Mouse (Mus musculus) limb, embryonic 14.5 days (tissue): ENCODE data around the gene Rpl22l1. TPM values are rescaled to one million over a fixed set of nuclear protein-coding genes. Genes with fewer than 3 reads are reported as not detected.

Source experiments
- ATAC-seq: fragments of 200-750 bp; cut with Nextera tagmentation; 2 replicates; pipeline ENCODE4 v1.8.0; 2017; ENCODE audit warnings: low read depth, moderate number of reproducible peaks, moderate TSS enrichment; ENCODE audit not compliant: low FRiP score
- DNase-seq: peaks from one replicate; pipeline ENCODE4 v3.0.0-alpha.2; 2015; ENCODE audit warnings: low spot score
- H3K27ac ChIP-seq: fragments of 300-500 bp; sonication (generic); replicated peaks from 2 replicates; pipeline ENCODE4 v1.5.1; 2014; ENCODE audit warnings: low read depth, mild to moderate bottlenecking, low read length, moderate library complexity, mixed read lengths
- H3K27me3 ChIP-seq: fragments of 300-500 bp; sonication (generic); 2 replicates; pipeline ENCODE4 v1.6.1; 2014; ENCODE audit warnings: low read length, mixed read lengths; ENCODE audit not compliant: control insufficient read depth, insufficient read depth
- H3K36me3 ChIP-seq: fragments of 300-500 bp; sonication (generic); 2 replicates; pipeline ENCODE4 v1.6.1; 2014; ENCODE audit warnings: mild to moderate bottlenecking, low read length, moderate library complexity, mixed read lengths; ENCODE audit not compliant: control insufficient read depth, insufficient read depth
- H3K4me1 ChIP-seq: fragments of 300-500 bp; sonication (generic); 2 replicates; pipeline ENCODE4 v1.6.1; 2014; ENCODE audit warnings: antibody characterized with exemption, low read length, mixed read lengths; ENCODE audit not compliant: control insufficient read depth, insufficient read depth
- H3K4me2 ChIP-seq: fragments of 300-500 bp; sonication (generic); replicated peaks from 2 replicates; pipeline ENCODE4 v1.6.1; 2014; ENCODE audit warnings: low read depth, mild to moderate bottlenecking, low read length, moderate library complexity; ENCODE audit not compliant: severe bottlenecking
- H3K4me3 ChIP-seq: fragments of 300-500 bp; sonication (generic); replicated peaks from 2 replicates; pipeline ENCODE4 v1.5.1; 2014; ENCODE audit warnings: low read length
- H3K9ac ChIP-seq: fragments of 300-500 bp; sonication (generic); 2 replicates; pipeline ENCODE4 v1.6.1; 2014; ENCODE audit warnings: mild to moderate bottlenecking, low read depth, low read length, moderate library complexity; ENCODE audit not compliant: severe bottlenecking
- H3K9me3 ChIP-seq: fragments of 300-500 bp; sonication (generic); 2 replicates; pipeline ENCODE4 v1.6.1; 2016; ENCODE audit warnings: low read length; ENCODE audit not compliant: control insufficient read depth
- POLR2A ChIP-seq: fragments of 200-500 bp; IDR thresholded peaks from 2 replicates; pipeline ENCODE4 v1.8.0; 2012; ENCODE audit warnings: inconsistent platforms, mild to moderate bottlenecking, moderate library complexity, borderline replicate concordance; ENCODE audit not compliant: insufficient read depth, insufficient read length; ENCODE audit errors: extremely low read depth
- WGBS: fragments of 180-500 bp; shearing (Covaris S2); extraction: QIAGEN DNeasy Blood & Tissue Kit; methylation state at CpG from one replicate; pipeline ENCODE4 v1.1.7; 2014; 5-methylcytosine and 5-hydroxymethylcytosine counted together
- polyA plus RNA-seq, 2 experiments: library from polyadenylated mRNA; depleted of rRNA in 1 of 2; stranded (reverse) in 1 of 2; unstranded in 1 of 2; fragments of >200 nt; fragmentation: Nextera tagmentation in 1 of 2; extraction: Ambion mirVana in 1 of 2; gene quantifications; 2 replicates each; pipeline versions ENCODE4 v1.2.1 to v1.2.3; 2012 to 2014

The Rpl22l1 gene
- polyA plus RNA-seq, 2 experiments, result 322 to 519 TPM

- no peak for TF ChIP-seq POLR2A
- no peaks in the 10 kb centered on the region for H3K36me3 ChIP-seq
- no peak overlapping the region for H3K4me2 ChIP-seq
- 83% methylated on average over 7 of the region's 7 CpGs for WGBS
- no peak overlapping the region for H3K9ac ChIP-seq
- no peaks in the 10 kb centered on the region for H3K9me3 ChIP-seq
- no peaks in the 10 kb centered on the region for H3K4me1 ChIP-seq
- H3K27ac ChIP-seq, result no peak overlapping the region
- H3K27me3 ChIP-seq, result no peaks in the 10 kb centered on the region
- DNase-seq (no peak), ATAC-seq (no peak)
- no peak overlapping the region for H3K4me3 ChIP-seq
These were observed 29.9 kb upstream of the Rpl22l1 start for GRCm38 (mm10) chr3:28775361-28775760.

GRCm38 (mm10) chr3:28775958-28776357 is 29.3 kb upstream of the Rpl22l1 start:
- no peak overlapping the region for H3K4me3 ChIP-seq
- H3K4me2 ChIP-seq, result no peak overlapping the region
- no peak for DNase-seq
- H3K9me3 ChIP-seq, result no peaks in the 10 kb centered on the region
- H3K36me3 ChIP-seq, result no peaks in the 10 kb centered on the region
- TF ChIP-seq POLR2A, result no peak
- H3K27me3 ChIP-seq, result no peaks in the 10 kb centered on the region
- WGBS, result 96% methylated on average over 1 of the region's 1 CpGs
- no peaks in the 10 kb centered on the region for H3K4me1 ChIP-seq
- H3K27ac ChIP-seq, result no peak overlapping the region
- no peak for ATAC-seq
- H3K9ac ChIP-seq, result no peak overlapping the region

- WGBS, result 95% methylated on average over 1 of the region's 1 CpGs
- no peak for DNase-seq
- TF ChIP-seq POLR2A, result no peak
- H3K4me3 ChIP-seq, result no peak overlapping the region
- H3K9me3 ChIP-seq, result no peaks in the 10 kb centered on the region
- no peaks in the 10 kb centered on the region for H3K4me1 ChIP-seq
- no peaks in the 10 kb centered on the region for H3K36me3 ChIP-seq
- no peak overlapping the region for H3K27ac ChIP-seq
- no peak overlapping the region for H3K4me2 ChIP-seq
- no peak overlapping the region for H3K9ac ChIP-seq
- no peaks in the 10 kb centered on the region for H3K27me3 ChIP-seq
- no peak for ATAC-seq
These were observed 28.7 kb upstream of the Rpl22l1 start for GRCm38 (mm10) chr3:28776491-28776890.

- Histone ChIP-seq H3K27ac (no peak overlapping the region), H3K27me3 (no peaks in the 10 kb centered on the region), H3K36me3 (no peaks in the 10 kb centered on the region), H3K9me3 (no peaks in the 10 kb centered on the region), H3K4me2 (peak overlapping the region; percentile 96), H3K4me1 (peaks cover 6% of the 10 kb centered on the region; the same call in 1 of the 2 replicates), H3K9ac (0 out of 2 replicates have a peak overlapping the region, but pooled peaks have one; percentile 16), H3K4me3 (peak overlapping the region; percentile 81)
- WGBS, result 76% methylated on average over 9 of the region's 9 CpGs
- no peak for DNase-seq
- TF ChIP-seq POLR2A, result no peak
- 0 out of 2 replicates have a peak, but pooled peaks have one; percentile 7 for ATAC-seq
These were observed 24.7 kb upstream of the Rpl22l1 start for GRCm38 (mm10) chr3:28780511-28780910.

- no peaks in the 10 kb centered on the region; the same call in 1 of the 2 replicates for H3K36me3 ChIP-seq
- WGBS, result 2% methylated on average over 39 of the region's 46 CpGs
- ATAC-seq, result peak; percentile 99
- no peaks in the 10 kb centered on the region for H3K27me3 ChIP-seq
- H3K9me3 ChIP-seq, result no peaks in the 10 kb centered on the region
- H3K4me2 ChIP-seq, result peak within 1 kb of the TSS; percentile 96
- no peak within 1 kb of the TSS for H3K27ac ChIP-seq
- H3K9ac ChIP-seq, result peak within 1 kb of the TSS; percentile 77
- no peak for TF ChIP-seq POLR2A
- H3K4me1 ChIP-seq, result peaks cover 6% of the 10 kb centered on the region; the same call in 1 of the 2 replicates
- peak; percentile 91 for DNase-seq
- peak within 1 kb of the TSS; percentile 81 for H3K4me3 ChIP-seq
These were observed 24.2 kb upstream of the Rpl22l1 start, which contains the start of gene Eif5a2 for GRCm38 (mm10) chr3:28780994-28781393. Gene Eif5a2, plus strand, starts transcription at chr3:28781276.
